Mouse (Mus musculus): ENCODE data around the gene Ces1f. TPM values are rescaled to one million over a fixed set of nuclear protein-coding genes. Genes with fewer than 3 reads are reported as not detected.

Ces1f gene
- polyA plus RNA-seq, 1 experiment, result 0.05 TPM

- Histone ChIP-seq H3K27me3 (ENCODE audit: control insufficient read depth, insufficient read depth, low read length) (no peaks in the 10 kb centered on the region), H3K4me1 (ENCODE audit: control insufficient read depth, insufficient read depth, low read length) (no peaks in the 10 kb centered on the region), H3K27ac (ENCODE audit: control insufficient read depth, insufficient read depth, low read depth, low read length) (no peak overlapping the region), H3K4me3 (ENCODE audit: control insufficient read depth, low read depth, low read length) (no peak overlapping the region), H3K36me3 (ENCODE audit: control insufficient read depth, insufficient read depth, low read length) (no peaks in the 10 kb centered on the region)
- TF ChIP-seq POLR2A (IDR thresholded peaks at IDR 0.05; ENCODE audit: control insufficient read depth, low read depth, low read length), result no peak
- TF ChIP-seq CTCF (IDR thresholded peaks at IDR 0.05; ENCODE audit: control insufficient read depth, insufficient read depth, insufficient replicate concordance, low read depth, low read length), result no peak
Measured at GRCm38 (mm10) chr8:93274609-93275008, 4.9 kb downstream of the Ces1f start.

GRCm38 (mm10) chr8:93273321-93273720, 6.2 kb downstream of the Ces1f start:
- no peak overlapping the region for H3K4me3 ChIP-seq (ENCODE audit: control insufficient read depth, low read depth, low read length)

GRCm38 (mm10) chr8:93272686-93273085, 6.9 kb downstream of the Ces1f start:
- H3K27ac ChIP-seq (ENCODE audit: control insufficient read depth, insufficient read depth, low read depth, low read length), result no peak overlapping the region
- no peaks in the 10 kb centered on the region for H3K27me3 ChIP-seq (ENCODE audit: control insufficient read depth, insufficient read depth, low read length)
- no peaks in the 10 kb centered on the region for H3K4me1 ChIP-seq (ENCODE audit: control insufficient read depth, insufficient read depth, low read length)
- no peak for TF ChIP-seq POLR2A (IDR thresholded peaks at IDR 0.05; ENCODE audit: control insufficient read depth, low read depth, low read length)
- no peak for TF ChIP-seq CTCF (IDR thresholded peaks at IDR 0.05; ENCODE audit: control insufficient read depth, insufficient read depth, insufficient replicate concordance, low read depth, low read length)
- H3K36me3 ChIP-seq (ENCODE audit: control insufficient read depth, insufficient read depth, low read length), result no peaks in the 10 kb centered on the region
- H3K4me3 ChIP-seq (ENCODE audit: control insufficient read depth, low read depth, low read length), result no peak overlapping the region

More at GRCm38 (mm10) chr8:93273321-93273720, 6.2 kb downstream of the Ces1f start:
- H3K36me3 ChIP-seq (ENCODE audit: control insufficient read depth, insufficient read depth, low read length), result no peaks in the 10 kb centered on the region
- no peak overlapping the region for H3K27ac ChIP-seq (ENCODE audit: control insufficient read depth, insufficient read depth, low read depth, low read length)
- no peak for TF ChIP-seq CTCF (IDR thresholded peaks at IDR 0.05; ENCODE audit: control insufficient read depth, insufficient read depth, insufficient replicate concordance, low read depth, low read length)
- H3K4me1 ChIP-seq (ENCODE audit: control insufficient read depth, insufficient read depth, low read length), result no peaks in the 10 kb centered on the region
- H3K27me3 ChIP-seq (ENCODE audit: control insufficient read depth, insufficient read depth, low read length), result no peaks in the 10 kb centered on the region

- Histone ChIP-seq H3K27me3 (ENCODE audit: control insufficient read depth, insufficient read depth, low read length) (no peaks in the 10 kb centered on the region), H3K4me1 (ENCODE audit: control insufficient read depth, insufficient read depth, low read length) (no peaks in the 10 kb centered on the region), H3K36me3 (ENCODE audit: control insufficient read depth, insufficient read depth, low read length) (no peaks in the 10 kb centered on the region), H3K4me3 (ENCODE audit: control insufficient read depth, low read depth, low read length) (no peak overlapping the region), H3K27ac (ENCODE audit: control insufficient read depth, insufficient read depth, low read depth, low read length) (no peak overlapping the region)
- no peak for TF ChIP-seq POLR2A (IDR thresholded peaks at IDR 0.05; ENCODE audit: control insufficient read depth, low read depth, low read length)
- no peak for TF ChIP-seq CTCF (IDR thresholded peaks at IDR 0.05; ENCODE audit: control insufficient read depth, insufficient read depth, insufficient replicate concordance, low read depth, low read length)
Measured at GRCm38 (mm10) chr8:93261436-93261835, 18.1 kb downstream of the Ces1f start.

GRCm38 (mm10) chr8:93252400-93252925, 27.1 kb downstream of the Ces1f start:
- Histone ChIP-seq H3K36me3 (ENCODE audit: control insufficient read depth, insufficient read depth, low read length) (no peaks in the 10 kb centered on the region), H3K4me3 (ENCODE audit: control insufficient read depth, low read depth, low read length) (no peak overlapping the region), H3K27ac (ENCODE audit: control insufficient read depth, insufficient read depth, low read depth, low read length) (no peak overlapping the region), H3K4me1 (ENCODE audit: control insufficient read depth, insufficient read depth, low read length) (no peaks in the 10 kb centered on the region), H3K27me3 (ENCODE audit: control insufficient read depth, insufficient read depth, low read length) (no peaks in the 10 kb centered on the region)
- TF ChIP-seq CTCF (IDR thresholded peaks at IDR 0.05; ENCODE audit: control insufficient read depth, insufficient read depth, insufficient replicate concordance, low read depth, low read length) (no peak), POLR2A (IDR thresholded peaks at IDR 0.05; ENCODE audit: control insufficient read depth, low read depth, low read length) (no peak)

- TF ChIP-seq POLR2A (IDR thresholded peaks at IDR 0.05; ENCODE audit: control insufficient read depth, low read depth, low read length), result no peak
- TF ChIP-seq CTCF (IDR thresholded peaks at IDR 0.05; ENCODE audit: control insufficient read depth, insufficient read depth, insufficient replicate concordance, low read depth, low read length), result no peak
- Histone ChIP-seq H3K27me3 (ENCODE audit: control insufficient read depth, insufficient read depth, low read length) (no peaks in the 10 kb centered on the region), H3K36me3 (ENCODE audit: control insufficient read depth, insufficient read depth, low read length) (no peaks in the 10 kb centered on the region)
Measured at GRCm38 (mm10) chr8:93246057-93246456, 33.5 kb downstream of the Ces1f start.

GRCm38 (mm10) chr8:93239884-93240283, 39.7 kb downstream of the Ces1f start:
- Histone ChIP-seq H3K27me3 (ENCODE audit: control insufficient read depth, insufficient read depth, low read length) (no peaks in the 10 kb centered on the region), H3K4me1 (ENCODE audit: control insufficient read depth, insufficient read depth, low read length) (no peaks in the 10 kb centered on the region), H3K4me3 (ENCODE audit: control insufficient read depth, low read depth, low read length) (no peak overlapping the region), H3K27ac (ENCODE audit: control insufficient read depth, insufficient read depth, low read depth, low read length) (no peak overlapping the region), H3K36me3 (ENCODE audit: control insufficient read depth, insufficient read depth, low read length) (no peaks in the 10 kb centered on the region)
- no peak for TF ChIP-seq CTCF (IDR thresholded peaks at IDR 0.05; ENCODE audit: control insufficient read depth, insufficient read depth, insufficient replicate concordance, low read depth, low read length)
- TF ChIP-seq POLR2A (IDR thresholded peaks at IDR 0.05; ENCODE audit: control insufficient read depth, low read depth, low read length), result no peak

More at GRCm38 (mm10) chr8:93246057-93246456, 33.5 kb downstream of the Ces1f start:
- no peak overlapping the region for H3K27ac ChIP-seq (ENCODE audit: control insufficient read depth, insufficient read depth, low read depth, low read length)
- H3K4me1 ChIP-seq (ENCODE audit: control insufficient read depth, insufficient read depth, low read length), result no peaks in the 10 kb centered on the region
- H3K4me3 ChIP-seq (ENCODE audit: control insufficient read depth, low read depth, low read length), result no peak overlapping the region

- TF ChIP-seq CTCF (IDR thresholded peaks at IDR 0.05; ENCODE audit: control insufficient read depth, insufficient read depth, insufficient replicate concordance, low read depth, low read length), result no peak
- TF ChIP-seq POLR2A (IDR thresholded peaks at IDR 0.05; ENCODE audit: control insufficient read depth, low read depth, low read length), result no peak
- Histone ChIP-seq H3K4me1 (ENCODE audit: control insufficient read depth, insufficient read depth, low read length) (no peaks in the 10 kb centered on the region), H3K27me3 (ENCODE audit: control insufficient read depth, insufficient read depth, low read length) (no peaks in the 10 kb centered on the region), H3K27ac (ENCODE audit: control insufficient read depth, insufficient read depth, low read depth, low read length) (no peak overlapping the region), H3K36me3 (ENCODE audit: control insufficient read depth, insufficient read depth, low read length) (no peaks in the 10 kb centered on the region), H3K4me3 (ENCODE audit: control insufficient read depth, low read depth, low read length) (no peak overlapping the region)
Measured at GRCm38 (mm10) chr8:93235681-93236080, 43.9 kb downstream of the Ces1f start.
